Mouse (Mus musculus) layer of hippocampus, adult 2 months (tissue): Measurements from ENCODE around the gene Ccl3. TPM values are rescaled to one million over a fixed set of nuclear protein-coding genes. Genes with fewer than 3 reads are reported as not detected.

Source experiments
- DNase-seq, 2 experiments: peaks; one replicate each; pipeline ENCODE4 v3.0.0; 2022; ENCODE audit warnings: low spot score in 2 of 2
- H3K27ac ChIP-seq: fragments of 200-600 bp; 2 replicates; pipeline ENCODE4 v1.8.1; 2022
- H3K4me3 ChIP-seq: fragments of 200-600 bp; 2 replicates; pipeline ENCODE4 v1.8.1; 2022; ENCODE audit warnings: mild to moderate bottlenecking
- CTCF ChIP-seq: fragments of 200-600 bp; conservative IDR thresholded peaks from 2 replicates; pipeline ENCODE4 v1.8.1; 2022; ENCODE audit warnings: antibody characterized with exemption, mild to moderate bottlenecking, moderate library complexity
- total RNA-seq, 2 experiments: library from RNA; stranded (reverse); gene quantifications; 2 replicates each; pipeline ENCODE4 v1.2.3; 2021

Ccl3 gene
- total RNA-seq, 2 experiments from 2014 or later = not detected

DNA sequence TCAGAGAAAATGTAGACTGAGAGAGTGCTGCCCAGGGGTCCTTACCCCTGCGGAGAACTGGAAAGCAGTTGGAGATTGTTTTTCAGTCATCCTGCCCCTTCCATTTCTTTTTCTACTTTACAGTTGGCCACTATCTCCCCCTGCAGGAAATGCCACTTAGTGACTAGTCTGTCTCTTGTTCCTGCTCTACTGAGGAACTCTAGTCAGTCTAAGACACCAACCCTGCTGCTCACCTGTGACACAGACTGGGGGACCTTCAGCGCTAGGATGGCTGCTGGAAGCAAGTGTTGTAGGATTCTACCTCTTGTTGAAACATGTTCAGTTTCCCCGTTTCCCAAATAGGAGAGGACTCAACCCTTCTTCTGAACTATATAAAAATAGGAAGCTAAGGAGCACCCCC lies 9.6 kb downstream of the Ccl3 start:
- no peak overlapping the region for H3K27ac ChIP-seq
- no peak for DNase-seq
- H3K4me3 ChIP-seq = no peak overlapping the region
- TF ChIP-seq CTCF = peak; percentile 51

DNA sequence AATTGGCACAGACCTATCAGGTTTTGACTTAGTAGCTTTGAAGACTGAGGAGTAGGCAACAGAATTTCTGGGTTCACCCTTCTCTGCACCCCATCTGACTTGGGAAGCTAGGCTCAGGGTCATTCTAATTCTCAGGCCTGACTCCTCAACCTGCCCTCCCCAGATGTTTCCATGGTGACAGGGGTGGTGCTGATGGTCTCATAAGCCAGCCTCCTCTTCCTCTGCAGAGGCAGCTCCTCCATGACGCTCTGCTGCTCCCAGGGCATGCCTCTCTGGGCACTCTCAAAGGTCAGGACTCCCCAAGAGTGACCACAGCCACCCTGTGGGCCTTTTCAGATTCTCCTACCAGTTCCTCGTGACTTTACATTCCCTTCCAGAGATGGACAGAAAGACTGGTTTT lies 10.2 kb downstream of the Ccl3 start:
- no peak for TF ChIP-seq CTCF
- Histone ChIP-seq H3K27ac (no peak overlapping the region), H3K4me3 (no peak overlapping the region)
- no peak for DNase-seq

- DNase-seq = no peak
- no peak for TF ChIP-seq CTCF
- H3K4me3 ChIP-seq = no peak overlapping the region
- no peak overlapping the region for H3K27ac ChIP-seq
Measured at GRCm38 (mm10) chr11:83636742-83637235, 12.4 kb downstream of the Ccl3 start.

DNA sequence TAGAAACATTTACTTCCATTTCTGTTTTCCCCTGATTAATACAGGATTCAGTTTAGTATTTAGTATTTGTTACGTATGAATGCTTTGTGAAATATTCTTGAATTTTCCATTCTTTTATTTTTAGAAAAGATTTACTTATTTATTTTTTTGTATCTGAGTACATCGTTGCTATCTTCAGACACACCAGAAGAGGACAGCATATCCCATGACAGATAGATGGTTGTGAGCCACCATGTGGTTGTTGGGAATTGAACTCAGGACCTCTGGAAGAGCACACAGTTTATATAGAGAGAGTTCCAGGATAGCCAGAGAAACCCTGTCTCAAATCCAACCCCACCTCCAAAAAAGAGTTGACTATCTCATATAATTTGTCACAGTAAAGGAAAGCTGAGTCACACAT lies 14.3 kb downstream of the Ccl3 start:
- H3K4me3 ChIP-seq = no peak overlapping the region
- no peak for DNase-seq
- TF ChIP-seq CTCF = peak; percentile 59
- H3K27ac ChIP-seq = no peak overlapping the region

DNA sequence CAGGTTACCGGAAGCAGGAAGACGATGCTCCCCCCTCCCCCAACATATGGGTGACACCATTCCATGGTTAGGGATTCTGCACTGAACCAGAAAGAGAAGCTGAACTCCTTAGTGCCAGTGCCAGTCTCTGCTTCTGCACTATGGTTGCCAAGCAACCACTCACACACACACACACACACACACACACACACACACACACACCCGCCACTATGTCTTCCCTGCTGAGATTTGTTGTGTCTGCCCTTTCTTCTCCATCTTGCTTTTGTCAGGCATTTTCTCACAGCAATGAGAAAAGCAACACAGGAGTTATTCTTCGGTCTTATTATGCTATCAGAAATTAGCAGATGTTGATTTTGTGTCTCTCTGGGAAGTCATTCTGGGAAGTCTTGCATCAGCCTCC lies 14.7 kb downstream of the Ccl3 start:
- H3K27ac ChIP-seq = no peak overlapping the region

DNA sequence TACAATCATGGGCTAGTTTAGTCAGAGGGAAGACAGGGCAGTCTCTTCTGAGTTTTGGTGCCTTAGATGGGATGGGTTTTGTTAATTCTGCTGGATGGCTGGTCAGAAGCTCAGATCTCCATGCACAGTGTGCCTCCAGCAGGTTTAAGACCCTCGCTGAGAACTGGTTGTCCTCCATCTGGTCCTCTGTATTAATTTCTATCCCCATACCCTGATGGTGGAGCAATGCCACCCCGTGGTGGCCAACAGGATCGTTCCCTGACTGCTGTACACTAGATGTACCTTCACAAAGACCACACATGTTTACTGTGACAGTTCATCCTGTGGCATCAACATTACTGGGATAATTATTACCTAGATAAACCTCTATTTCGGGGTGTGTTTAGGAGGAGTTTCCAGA lies 16.4 kb downstream of the Ccl3 start:
- DNase-seq = no peak
- TF ChIP-seq CTCF = peak; percentile 56
- H3K27ac ChIP-seq = no peak overlapping the region
- no peak overlapping the region for H3K4me3 ChIP-seq

More for the DNA sequence above, 14.7 kb downstream of the Ccl3 start:
- H3K4me3 ChIP-seq = no peak overlapping the region
- no peak for TF ChIP-seq CTCF
- no peak for DNase-seq

- no peak overlapping the region for H3K4me3 ChIP-seq
- TF ChIP-seq CTCF = no peak
Measured at GRCm38 (mm10) chr11:83631065-83631464, 18.1 kb downstream of the Ccl3 start.

GRCm38 (mm10) chr11:83630630-83631029 lies 18.5 kb downstream of the Ccl3 start:
- Histone ChIP-seq H3K4me3 (no peak overlapping the region), H3K27ac (no peak overlapping the region)
- no peak for TF ChIP-seq CTCF
- DNase-seq = no peak

More at GRCm38 (mm10) chr11:83631065-83631464, 18.1 kb downstream of the Ccl3 start:
- no peak overlapping the region for H3K27ac ChIP-seq
- no peak for DNase-seq

DNA sequence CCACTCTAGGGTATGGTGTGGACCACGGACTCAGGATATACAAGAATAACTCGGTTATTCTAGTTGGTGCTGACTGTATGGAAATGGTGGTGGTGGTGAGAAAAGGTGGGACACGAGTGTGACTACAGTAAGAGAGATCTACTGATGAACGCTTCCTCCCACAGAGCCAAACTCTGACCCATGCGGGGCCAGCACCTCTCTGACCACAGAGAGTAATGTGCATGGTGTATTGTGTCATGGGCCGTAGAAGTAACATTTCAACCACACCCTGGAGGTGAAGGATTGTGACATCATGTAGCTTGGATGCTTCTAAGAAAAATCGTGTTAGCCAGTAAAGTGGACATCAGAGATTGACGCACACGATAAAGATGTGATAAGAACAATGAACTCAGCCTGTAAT lies 20.3 kb downstream of the Ccl3 start:
- Histone ChIP-seq H3K4me3 (no peak overlapping the region), H3K27ac (no peak overlapping the region)
- DNase-seq = no peak
- no peak for TF ChIP-seq CTCF

- H3K27ac ChIP-seq = no peak overlapping the region
- no peak for DNase-seq
- H3K4me3 ChIP-seq = no peak overlapping the region
- TF ChIP-seq CTCF = no peak
Measured at GRCm38 (mm10) chr11:83623586-83623985, 25.6 kb downstream of the Ccl3 start.

- Histone ChIP-seq H3K4me3 (no peak overlapping the region), H3K27ac (no peak overlapping the region)
- DNase-seq = no peak
- no peak for TF ChIP-seq CTCF
Measured at GRCm38 (mm10) chr11:83619037-83619436, 30.1 kb downstream of the Ccl3 start.

DNA sequence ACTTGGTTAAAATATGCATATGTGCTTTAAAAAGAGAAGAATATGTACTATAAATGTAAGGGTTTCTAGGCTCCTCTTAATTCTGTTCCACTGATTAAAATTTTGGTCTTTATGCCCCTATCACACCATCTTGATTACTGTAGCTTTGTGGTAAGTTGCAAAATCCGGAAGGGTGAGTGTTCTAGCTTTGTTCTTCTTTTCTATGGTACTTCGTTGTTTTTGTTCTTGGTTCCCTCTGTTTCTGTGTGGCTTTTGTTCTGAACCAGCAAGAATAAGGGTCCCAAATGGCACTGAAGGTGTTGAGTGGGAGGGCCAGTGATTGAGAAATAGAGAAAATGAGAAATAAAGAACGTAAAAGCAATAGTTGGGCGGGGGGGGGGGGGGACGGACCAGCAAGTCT lies 30.9 kb downstream of the Ccl3 start:
- Histone ChIP-seq H3K27ac (no peak overlapping the region), H3K4me3 (no peak overlapping the region)
- no peak for DNase-seq
- TF ChIP-seq CTCF = no peak

DNA sequence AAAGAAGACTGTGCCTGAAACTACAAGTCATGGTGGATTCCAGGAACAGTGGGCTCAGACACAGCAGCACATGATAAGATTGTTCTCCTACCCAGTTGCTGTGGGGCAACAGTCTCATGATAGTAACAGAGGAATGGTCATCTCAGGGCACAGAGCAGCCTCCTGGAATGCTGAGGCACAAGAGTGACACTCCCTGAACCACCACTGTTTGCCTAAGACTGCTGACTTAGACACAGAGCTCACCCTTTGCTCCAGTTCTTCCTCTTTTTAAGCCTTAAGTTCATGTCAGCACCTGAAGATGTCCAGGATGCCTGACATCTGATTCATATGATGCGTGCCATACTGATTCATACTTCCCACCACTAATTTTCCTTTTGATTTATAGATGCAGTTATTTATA lies 32.6 kb downstream of the Ccl3 start:
- Histone ChIP-seq H3K27ac (no peak overlapping the region), H3K4me3 (no peak overlapping the region)
- DNase-seq = no peak
- no peak for TF ChIP-seq CTCF

DNA sequence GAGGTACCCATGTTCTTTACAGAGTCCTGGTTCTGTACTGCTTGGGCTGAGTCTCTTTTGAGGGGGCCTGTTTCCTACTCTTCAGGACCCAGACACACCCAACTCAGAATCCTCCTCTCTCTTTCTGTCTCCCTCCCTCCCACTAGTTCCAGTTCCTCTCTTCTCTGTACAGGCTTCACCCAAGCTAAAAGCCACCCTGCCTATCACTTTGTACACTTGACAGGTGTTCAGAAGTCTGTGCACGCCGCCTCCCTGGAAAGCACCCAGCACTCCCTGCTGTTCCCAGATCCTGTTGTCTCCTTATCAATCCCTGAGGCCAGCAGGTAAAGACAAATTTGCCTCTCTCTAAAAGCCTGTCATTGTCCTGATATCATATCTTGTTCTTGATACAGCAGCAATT lies 38.3 kb downstream of the Ccl3 start:
- DNase-seq = no peak
- no peak for TF ChIP-seq CTCF
- Histone ChIP-seq H3K4me3 (no peak overlapping the region), H3K27ac (no peak overlapping the region)

DNA sequence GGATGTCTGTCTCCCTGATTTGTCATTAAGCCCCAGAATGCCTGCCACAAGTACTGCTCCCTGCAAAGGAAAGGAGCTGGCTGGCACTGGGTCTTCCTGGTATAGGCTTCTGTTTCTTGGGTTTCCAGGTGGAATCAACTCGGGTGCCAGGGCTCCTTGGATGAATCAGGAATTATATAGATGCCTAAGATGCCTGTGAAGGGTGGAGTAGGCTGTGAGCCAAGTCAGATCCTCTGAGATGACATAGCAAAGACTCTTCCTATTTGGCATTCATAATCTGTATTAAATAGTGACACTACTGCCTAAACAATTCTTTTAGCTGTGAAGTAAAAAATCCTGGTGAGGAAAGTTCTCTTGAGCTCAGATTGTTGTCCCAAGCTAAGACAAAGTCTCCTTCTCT lies 42.8 kb downstream of the Ccl3 start:
- no peak for TF ChIP-seq CTCF
- no peak overlapping the region for H3K27ac ChIP-seq
- no peak overlapping the region for H3K4me3 ChIP-seq
- no peak for DNase-seq
